ENCODE assay signal across 8 mouse cellular contexts in genomic region chr7:112680498-112681251, GRCm38 (mm10). TPM values are rescaled to one million over a fixed set of nuclear protein-coding genes. Genes with fewer than 3 reads are reported as not detected.
DNase-seq lines count a peak whose midpoint lies in the region; ATAC-seq and TF ChIP-seq lines count a peak whose summit lies in the region.

No protein-coding gene starts in this region.

- TF ChIP-seq POLR2A in cerebellum, adult 2 months (IDR thresholded peaks at IDR 0.05; ENCODE audit: borderline replicate concordance, insufficient read depth, low read length): no peak

- H3K4me1 ChIP-seq in cerebellum, adult 2 months (ENCODE audit: control insufficient read depth, insufficient read depth, low read length): peaks cover 4% of the 10 kb centered on the region; the same call in 1 of the 2 replicates
- H3K4me1 ChIP-seq in hindbrain, postnatal 0 days (ENCODE audit: insufficient read depth, low read length): peaks cover 19% of the 10 kb centered on the region
- peaks cover 22% of the 10 kb centered on the region for H3K4me1 ChIP-seq in limb, embryonic 11.5 days (ENCODE audit: control insufficient read depth, insufficient read depth, low read length)
- peaks cover 56% of the 10 kb centered on the region for H3K4me1 ChIP-seq in midbrain, embryonic 15.5 days

- no peak overlapping the region for H3K27ac ChIP-seq in cerebellum, adult 2 months (ENCODE audit: insufficient read depth, low read length)
- H3K27ac ChIP-seq in hindbrain, postnatal 0 days: peak overlapping the region; percentile 74
- H3K27ac ChIP-seq in limb, embryonic 11.5 days (replicated peaks; ENCODE audit: low read depth, low read length): no peak overlapping the region
- peak overlapping the region; percentile 52; the same call in 1 of the 2 replicates for H3K27ac ChIP-seq in midbrain, embryonic 15.5 days

- peak overlapping the region; percentile 91 for H3K4me2 ChIP-seq in hindbrain, postnatal 0 days (ENCODE audit: low read depth, low read length)
- H3K4me2 ChIP-seq in limb, embryonic 11.5 days (ENCODE audit: low read depth, severe bottlenecking): peak overlapping the region; percentile 91
- H3K4me2 ChIP-seq in midbrain, embryonic 15.5 days: peak overlapping the region; percentile 98

- H3K36me3 ChIP-seq in hindbrain, postnatal 0 days (ENCODE audit: insufficient read depth, low read length): no peaks in the 10 kb centered on the region
- no peaks in the 10 kb centered on the region for H3K36me3 ChIP-seq in limb, embryonic 11.5 days (ENCODE audit: control insufficient read depth, insufficient read depth, low read length)
- H3K36me3 ChIP-seq in midbrain, embryonic 15.5 days (replicated peaks): no peaks in the 10 kb centered on the region

- H3K9me3 ChIP-seq in hindbrain, postnatal 0 days (ENCODE audit: low read length): no peaks in the 10 kb centered on the region
- no peaks in the 10 kb centered on the region for H3K9me3 ChIP-seq in limb, embryonic 11.5 days (ENCODE audit: control insufficient read depth, low read length)
- H3K9me3 ChIP-seq in midbrain, embryonic 15.5 days: no peaks in the 10 kb centered on the region

- ATAC-seq in hindbrain, postnatal 0 days: no peak
- ATAC-seq in limb, embryonic 11.5 days (ENCODE audit: insufficient number of reproducible peaks, low FRiP score, low TSS enrichment, low read depth): no peak; the same call in 1 of the 2 replicates
- ATAC-seq in midbrain, embryonic 15.5 days (replicated peaks): no peak

- H3K4me3 ChIP-seq in cerebellum, adult 2 months (replicated peaks; ENCODE audit: insufficient read depth, low read depth, low read length): peak overlapping the region; percentile 51
- H3K4me3 ChIP-seq in hindbrain, postnatal 0 days (ENCODE audit: low read length): peak overlapping the region; percentile 82
- H3K4me3 ChIP-seq in limb, embryonic 11.5 days (ENCODE audit: low read depth, low read length): peak overlapping the region; percentile 95
- peak overlapping the region; percentile 68 for H3K4me3 ChIP-seq in midbrain, embryonic 15.5 days

- peak overlapping the region; percentile 80 for H3K9ac ChIP-seq in hindbrain, postnatal 0 days (replicated peaks; ENCODE audit: low read length)
- H3K9ac ChIP-seq in limb, embryonic 11.5 days (ENCODE audit: low read length): peak overlapping the region; percentile 95
- peak overlapping the region; percentile 42 for H3K9ac ChIP-seq in midbrain, embryonic 15.5 days

- TF ChIP-seq CTCF in cerebellum, adult 2 months (IDR thresholded peaks at IDR 0.05; ENCODE audit: borderline replicate concordance, insufficient read depth, low read depth, low read length): no peak
- no peak for TF ChIP-seq CTCF in hindbrain, postnatal 0 days (IDR thresholded peaks at IDR 0.05; ENCODE audit: low read depth)

- WGBS in cerebellum, adult 2 months: 32% methylated on average over 22 of the region's 22 CpGs
- 4% methylated on average over 22 of the region's 22 CpGs for WGBS in hindbrain, postnatal 0 days
- 1% methylated on average over 22 of the region's 22 CpGs for WGBS in limb, embryonic 11.5 days
- 2% methylated on average over 22 of the region's 22 CpGs for WGBS in midbrain, embryonic 15.5 days

- DNase-seq in ZHBTc4 (ENCODE audit: low read depth, low spot score): peak; percentile 74
- peak; percentile 36 to 44 for DNase-seq in cerebellum, adult 2 months
- peak; percentile 43 for DNase-seq in forelimb bud, embryonic 11.5 days (ENCODE audit: low read depth, low spot score)
- DNase-seq in hindbrain, postnatal 0 days (ENCODE audit: low spot score): peak; percentile 77
- peak; percentile 69 for DNase-seq in limb, embryonic 11.5 days (ENCODE audit: low spot score)
- DNase-seq in yolk sac, embryonic 10.5 days (ENCODE audit: low spot score): peak; percentile 54
- no peak for DNase-seq in spleen, postnatal 10 days (ENCODE audit: low spot score in 2 of 2)

- no peaks in the 10 kb centered on the region for H3K27me3 ChIP-seq in cerebellum, adult 2 months (ENCODE audit: control insufficient read depth, insufficient read depth, low read length)
- no peaks in the 10 kb centered on the region for H3K27me3 ChIP-seq in hindbrain, postnatal 0 days (ENCODE audit: insufficient read depth, low read length)
- H3K27me3 ChIP-seq in limb, embryonic 11.5 days (ENCODE audit: control insufficient read depth, insufficient read depth, low read length): no peaks in the 10 kb centered on the region
- H3K27me3 ChIP-seq in midbrain, embryonic 15.5 days (replicated peaks): 0 out of 2 replicates have a peak, but pooled peaks cover 3% of the 10 kb centered on the region

RNA-seq across cellular contexts. Expression of gene Tead1, which starts 1.6 kb away (rescaled TPM):
- polyA plus RNA-seq in cerebellum, adult 2 months (2012; rRNA removed): 7.2 and 8.8 TPM in 2 replicates
- 25.6 and 32.4 TPM in 2 replicates for total RNA-seq in hindbrain, postnatal 0 days (2014; rRNA removed)
- polyA plus RNA-seq in hindbrain, postnatal 0 days (2015; fragmentation: Nextera tagmentation; extraction: Ambion mirVana): 10.2 and 14.3 TPM in 2 replicates
- polyA plus RNA-seq in limb, embryonic 11.5 days (2014; fragmentation: Nextera tagmentation; extraction: Ambion mirVana): 17.8 and 18.3 TPM in 2 replicates
- 13.4 and 15.0 TPM in 2 replicates for polyA plus RNA-seq in midbrain, embryonic 15.5 days (2015; fragmentation: Nextera tagmentation; extraction: Ambion mirVana)

Comparison
In these comparisons a context has a peak if more than half of its experiments do, and no peak if none do; other contexts are left out.
1. DNase-seq: peak in ZHBTc4 (single experiment), cerebellum, adult 2 months (2 of 2), forelimb bud, embryonic 11.5 days (single experiment), hindbrain, postnatal 0 days (single experiment), limb, embryonic 11.5 days (single experiment) and yolk sac, embryonic 10.5 days (single experiment); none in spleen, postnatal 10 days (0 of 2).
2. H3K27ac ChIP-seq: peak in hindbrain, postnatal 0 days (single experiment) and midbrain, embryonic 15.5 days (single experiment); none in cerebellum, adult 2 months (single experiment) and limb, embryonic 11.5 days (single experiment).
3. H3K9ac ChIP-seq: peak in every context shown above with its lines; median percentile 95 in limb, embryonic 11.5 days; 80 in hindbrain, postnatal 0 days; 42 in midbrain, embryonic 15.5 days.
4. Peak in every context shown above with its lines, with median percentiles within 50 percentile points of each other: H3K4me3 ChIP-seq and H3K4me2 ChIP-seq.